Mouse (Mus musculus) C3H10T1/2 (cell line): ENCODE measurements around the gene Dna2. TPM values are rescaled to one million over a fixed set of nuclear protein-coding genes. Genes with fewer than 3 reads are reported as not detected.

Experiments
- polyA plus RNA-seq, 2 experiments: library from polyadenylated mRNA; unstranded; fragments of >200 nt; fragmentation: generic; extraction: Trizol; gene quantifications; one replicate each; pipeline ENCODE4 v1.2.1; 2012; ENCODE audit warnings: missing spikeins in 2 of 2

The Dna2 gene
- under 1 TPM; 0.50 to 0.75 TPM for polyA plus RNA-seq

GRCm38 (mm10) chr10:62946738-62947471, at the start of gene Dna2:
TSS of gene Dna2 (plus strand) at chr10:62947026.

GRCm38 (mm10) chr10:62908896-62909295, 37.9 kb upstream of the Dna2 start, which contains the start of gene Tet1:
TSS of gene Tet1 (minus strand) at chr10:62908996.

GRCm38 (mm10) chr10:62919925-62920765, 26.7 kb upstream of the Dna2 start, which contains the start of gene Slc25a16:
TSS of gene Slc25a16 (plus strand) at chr10:62920633.

GRCm38 (mm10) chr10:62980039-62980954, 33.5 kb downstream of the Dna2 start, which contains the start of gene Rufy2:
TSS of gene Rufy2 (plus strand) at chr10:62980223.

Other genes with a start within 250 kb of the Dna2 start
- under 1 TPM; 0.01 to 0.02 TPM for gene Stox1, start 220.9 kb upstream of the Dna2 start, polyA plus RNA-seq
- gene Ccar1, start 154.7 kb upstream of the Dna2 start, polyA plus RNA-seq, result 10 to 100 TPM in 1 of 2 experiments, 1 to 10 TPM in 1; 4.6 to 17.5 TPM
- gene Tet1, start 38.0 kb upstream of the Dna2 start, polyA plus RNA-seq, result under 1 TPM; 0.04 to 0.83 TPM
- 1 to 10 TPM in 1 of 2 experiments, under 1 TPM in 1; 0.41 to 4.2 TPM for gene Slc25a16, start 26.4 kb upstream of the Dna2 start, polyA plus RNA-seq
- gene Rufy2, start 33.2 kb downstream of the Dna2 start, polyA plus RNA-seq, result 1 to 10 TPM in 1 of 2 experiments, under 1 TPM in 1; 0.51 to 5.8 TPM
- 10 to 100 TPM in 1 of 2 experiments, 1 to 10 TPM in 1; 3.1 to 36.0 TPM for gene Hnrnph3, start 77.2 kb downstream of the Dna2 start, polyA plus RNA-seq
- 1 to 10 TPM in 1 of 2 experiments, under 1 TPM in 1; 0.11 to 1.8 TPM for gene Pbld2, start 77.3 kb downstream of the Dna2 start, polyA plus RNA-seq
- gene Pbld1, start 113.1 kb downstream of the Dna2 start, polyA plus RNA-seq, result 1 to 10 TPM in 1 of 2 experiments, under 1 TPM in 1; 0.26 to 4.6 TPM
- gene Atoh7, start 152.6 kb downstream of the Dna2 start, polyA plus RNA-seq, result not detected